Mouse (Mus musculus) c-Kit-positive CD71-positive TER-119-positive erythroid progenitor cells, embryonic 14.5 days (primary cell): ENCODE data around the gene Mlana.

Source experiments
- DNase-seq: peaks from one replicate; pipeline ENCODE4 v3.0.0-alpha.2; 2013; ENCODE audit warnings: low spot score

Gene Mlana

GRCm38 (mm10) chr19:29753939-29754338 lies 56.3 kb downstream of the Mlana start:
- DNase-seq, result no peak
